Mouse (Mus musculus): ENCODE data around the gene Oma1. TPM values are rescaled to one million over a fixed set of nuclear protein-coding genes. Genes with fewer than 3 reads are reported as not detected.

Oma1 gene
- total and polyA plus RNA-seq, 2 experiments from 2014 or later = 19.0 to 20.3 TPM

DNA sequence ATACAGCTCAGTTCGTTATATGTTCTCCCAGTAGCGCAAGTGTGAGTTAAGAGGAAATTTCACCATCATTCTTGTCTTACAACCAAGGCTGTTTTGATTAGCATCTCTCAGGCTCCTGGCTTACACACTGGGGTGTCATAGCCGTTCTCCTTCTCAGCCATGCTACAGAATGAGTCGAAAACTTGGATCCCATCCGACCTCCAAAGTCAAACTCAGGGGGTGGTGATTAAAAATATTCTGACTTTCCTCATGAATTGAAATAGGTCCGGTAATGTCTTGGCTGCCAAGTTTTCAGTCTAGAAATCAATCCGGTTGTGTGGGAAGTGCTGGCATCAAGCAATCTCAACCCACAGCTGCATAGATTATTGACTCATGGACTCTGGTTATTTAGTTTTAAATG is 25.3 kb upstream of the Oma1 start:
- DNase-seq (ENCODE audit: low spot score) = no peak

DNA sequence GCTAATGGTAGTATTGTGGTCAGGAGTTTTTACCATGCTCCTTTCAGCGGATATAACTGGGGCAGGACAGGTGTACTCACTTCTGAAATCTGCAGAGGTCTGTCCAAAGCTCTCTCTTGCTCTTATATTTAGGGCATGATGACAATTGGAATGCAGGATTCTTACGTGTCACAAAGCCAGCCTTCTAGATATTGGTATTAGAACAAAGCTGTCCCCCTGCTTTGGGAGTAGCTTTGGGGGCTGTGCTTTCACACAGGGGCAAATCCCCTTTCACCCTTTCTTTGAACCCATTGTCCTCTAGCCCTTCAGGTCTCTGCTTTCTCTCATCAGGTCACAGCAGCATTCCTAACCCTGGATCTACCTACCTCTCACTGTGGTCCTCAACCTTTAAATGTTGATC is 22.8 kb upstream of the Oma1 start, which contains the start of gene 4921539E11Rik:
Gene 4921539E11Rik (minus strand): TSS at position 101 of the 400 bp plus-strand sequence.
- Histone ChIP-seq H3K27me3 (ENCODE audit: control insufficient read depth, insufficient read depth, low read length) (no peaks in the 10 kb centered on the region), H3K4me2 (ENCODE audit: low read depth, low read length) (no peak within 1 kb of the TSS), H3K4me3 (ENCODE audit: low read depth, low read length) (no peak within 1 kb of the TSS), H3K36me3 (replicated peaks; ENCODE audit: control insufficient read depth, insufficient read depth, low read length) (no peaks in the 10 kb centered on the region), H3K9me3 (replicated peaks; ENCODE audit: control insufficient read depth, low read length) (no peaks in the 10 kb centered on the region), H3K9ac (replicated peaks; ENCODE audit: low read depth, low read length) (no peak within 1 kb of the TSS), H3K27ac (ENCODE audit: low read depth) (no peak within 1 kb of the TSS), H3K4me1 (ENCODE audit: control insufficient read depth, insufficient read depth) (no peaks in the 10 kb centered on the region)
- no peak for DNase-seq (ENCODE audit: low spot score)
- no peak for TF ChIP-seq CTCF (IDR thresholded peaks at IDR 0.05; ENCODE audit: low read depth)
- TF ChIP-seq EP300 (IDR thresholded peaks at IDR 0.05; ENCODE audit: low read depth) = no peak
- WGBS = 56% methylated on average over 2 of the region's 2 CpGs
- no peak for ATAC-seq (ENCODE audit: insufficient read depth, low read depth)

More for the DNA sequence above, 25.3 kb upstream of the Oma1 start:
- Histone ChIP-seq H3K4me2 (ENCODE audit: low read depth, low read length) (no peak overlapping the region), H3K4me1 (ENCODE audit: control insufficient read depth, insufficient read depth) (no peaks in the 10 kb centered on the region), H3K9ac (replicated peaks; ENCODE audit: low read depth, low read length) (no peak overlapping the region), H3K9me3 (replicated peaks; ENCODE audit: control insufficient read depth, low read length) (no peaks in the 10 kb centered on the region), H3K4me3 (ENCODE audit: low read depth, low read length) (no peak overlapping the region), H3K27ac (ENCODE audit: low read depth) (no peak overlapping the region), H3K27me3 (ENCODE audit: control insufficient read depth, insufficient read depth, low read length) (no peaks in the 10 kb centered on the region), H3K36me3 (replicated peaks; ENCODE audit: control insufficient read depth, insufficient read depth, low read length) (no peaks in the 10 kb centered on the region)
- no peak for ATAC-seq (ENCODE audit: insufficient read depth, low read depth)
- 69% methylated on average over 7 of the region's 7 CpGs for WGBS
- TF ChIP-seq CTCF (IDR thresholded peaks at IDR 0.05; ENCODE audit: low read depth) = no peak
- no peak for TF ChIP-seq EP300 (IDR thresholded peaks at IDR 0.05; ENCODE audit: low read depth)

DNA sequence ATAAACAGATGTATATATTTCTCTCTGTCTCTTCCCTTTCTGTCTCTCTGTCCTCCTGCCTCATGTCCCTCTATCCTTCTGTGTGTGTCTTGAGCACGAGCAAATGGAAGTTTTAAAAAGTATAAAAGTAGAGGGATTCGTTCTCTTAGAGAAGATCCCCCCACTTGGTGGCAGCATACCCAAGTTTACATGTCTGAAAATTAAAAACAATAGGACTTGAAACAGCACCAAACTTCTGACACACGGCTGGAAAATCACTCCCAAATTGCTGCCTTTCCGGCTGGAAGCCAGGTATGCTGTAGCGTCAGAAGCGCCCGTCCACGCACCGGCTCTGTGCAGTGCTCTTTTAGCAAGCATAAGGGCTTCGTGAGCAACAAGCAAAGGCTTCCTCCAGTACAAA is 14.3 kb upstream of the Oma1 start:
- Histone ChIP-seq H3K9me3 (replicated peaks; ENCODE audit: control insufficient read depth, low read length) (no peaks in the 10 kb centered on the region), H3K27ac (ENCODE audit: low read depth) (no peak overlapping the region), H3K4me2 (ENCODE audit: low read depth, low read length) (no peak overlapping the region), H3K4me3 (ENCODE audit: low read depth, low read length) (no peak overlapping the region), H3K27me3 (ENCODE audit: control insufficient read depth, insufficient read depth, low read length) (no peaks in the 10 kb centered on the region), H3K36me3 (replicated peaks; ENCODE audit: control insufficient read depth, insufficient read depth, low read length) (no peaks in the 10 kb centered on the region), H3K9ac (replicated peaks; ENCODE audit: low read depth, low read length) (no peak overlapping the region), H3K4me1 (ENCODE audit: control insufficient read depth, insufficient read depth) (no peaks in the 10 kb centered on the region)
- no peak for DNase-seq (ENCODE audit: low spot score)
- ATAC-seq (ENCODE audit: insufficient read depth, low read depth) = no peak
- WGBS = 58% methylated on average over 10 of the region's 10 CpGs
- TF ChIP-seq CTCF (IDR thresholded peaks at IDR 0.05; ENCODE audit: low read depth) = no peak
- TF ChIP-seq EP300 (IDR thresholded peaks at IDR 0.05; ENCODE audit: low read depth) = no peak

DNA sequence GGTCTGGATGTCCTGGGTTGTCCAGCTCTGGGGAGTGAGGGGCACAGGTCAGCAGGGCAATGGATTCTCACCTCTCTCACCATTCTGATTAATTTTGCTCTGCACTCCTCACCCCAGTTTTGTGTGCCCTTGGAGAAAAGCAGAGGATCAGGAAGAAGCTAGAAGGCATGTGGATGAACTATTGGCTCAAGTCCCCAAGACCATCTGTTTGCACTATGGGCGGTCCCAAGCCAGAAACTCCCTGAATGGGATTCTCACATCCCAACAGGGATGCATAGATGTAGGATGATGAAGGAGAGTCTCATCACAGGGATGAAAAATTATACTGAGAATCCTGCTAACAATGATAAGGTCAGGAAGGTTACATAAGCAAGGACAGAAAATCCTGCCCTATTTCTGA is 9.8 kb upstream of the Oma1 start:
- Histone ChIP-seq H3K4me2 (ENCODE audit: low read depth, low read length) (no peak overlapping the region), H3K4me3 (ENCODE audit: low read depth, low read length) (no peak overlapping the region), H3K4me1 (ENCODE audit: control insufficient read depth, insufficient read depth) (no peaks in the 10 kb centered on the region), H3K9me3 (replicated peaks; ENCODE audit: control insufficient read depth, low read length) (no peaks in the 10 kb centered on the region), H3K27ac (ENCODE audit: low read depth) (no peak overlapping the region), H3K9ac (replicated peaks; ENCODE audit: low read depth, low read length) (no peak overlapping the region), H3K36me3 (replicated peaks; ENCODE audit: control insufficient read depth, insufficient read depth, low read length) (no peaks in the 10 kb centered on the region), H3K27me3 (ENCODE audit: control insufficient read depth, insufficient read depth, low read length) (no peaks in the 10 kb centered on the region)
- TF ChIP-seq EP300 (IDR thresholded peaks at IDR 0.05; ENCODE audit: low read depth) (no peak), CTCF (IDR thresholded peaks at IDR 0.05; ENCODE audit: low read depth) (no peak)
- ATAC-seq (ENCODE audit: insufficient read depth, low read depth) (no peak), DNase-seq (ENCODE audit: low spot score) (no peak)
- WGBS = 86% methylated on average over 1 of the region's 1 CpGs

DNA sequence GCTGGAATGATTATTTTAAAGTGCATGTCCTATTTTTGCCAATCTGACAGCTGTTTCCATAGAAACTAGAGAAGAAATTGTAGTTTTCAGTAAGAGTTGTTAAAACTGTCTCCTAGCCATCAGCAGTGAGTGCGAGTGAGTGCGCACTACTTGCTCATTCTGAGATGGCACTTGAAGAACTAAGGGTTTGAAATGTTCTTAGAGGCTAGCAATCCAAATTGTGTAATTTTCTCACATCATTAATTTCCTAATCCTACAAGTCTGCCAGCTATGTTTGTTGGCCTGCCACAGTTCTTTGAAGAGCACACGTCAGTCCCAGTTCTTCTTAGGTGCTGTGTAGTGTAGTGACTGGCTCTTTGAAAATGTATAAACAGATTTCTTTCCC is 906 bp downstream of the Oma1 start:
- Histone ChIP-seq H3K9me3 (replicated peaks; ENCODE audit: control insufficient read depth, low read length) (no peaks in the 10 kb centered on the region), H3K4me2 (ENCODE audit: low read depth, low read length) (peak overlapping the region; percentile 65), H3K4me3 (ENCODE audit: low read depth, low read length) (peak overlapping the region; percentile 66), H3K9ac (replicated peaks; ENCODE audit: low read depth, low read length) (peak overlapping the region; percentile 83), H3K36me3 (replicated peaks; ENCODE audit: control insufficient read depth, insufficient read depth, low read length) (peaks cover 3% of the 10 kb centered on the region; the same call in 1 of the 2 replicates), H3K4me1 (ENCODE audit: control insufficient read depth, insufficient read depth) (peaks cover 5% of the 10 kb centered on the region), H3K27me3 (ENCODE audit: control insufficient read depth, insufficient read depth, low read length) (no peaks in the 10 kb centered on the region), H3K27ac (ENCODE audit: low read depth) (0 out of 2 replicates have a peak overlapping the region, but pooled peaks have one; percentile 98)
- TF ChIP-seq CTCF (IDR thresholded peaks at IDR 0.05; ENCODE audit: low read depth) (no peak), EP300 (IDR thresholded peaks at IDR 0.05; ENCODE audit: low read depth) (no peak)
- no peak for ATAC-seq (ENCODE audit: insufficient read depth, low read depth)
- 52% methylated on average over 3 of the region's 3 CpGs for WGBS
- no peak for DNase-seq (ENCODE audit: low spot score)

DNA sequence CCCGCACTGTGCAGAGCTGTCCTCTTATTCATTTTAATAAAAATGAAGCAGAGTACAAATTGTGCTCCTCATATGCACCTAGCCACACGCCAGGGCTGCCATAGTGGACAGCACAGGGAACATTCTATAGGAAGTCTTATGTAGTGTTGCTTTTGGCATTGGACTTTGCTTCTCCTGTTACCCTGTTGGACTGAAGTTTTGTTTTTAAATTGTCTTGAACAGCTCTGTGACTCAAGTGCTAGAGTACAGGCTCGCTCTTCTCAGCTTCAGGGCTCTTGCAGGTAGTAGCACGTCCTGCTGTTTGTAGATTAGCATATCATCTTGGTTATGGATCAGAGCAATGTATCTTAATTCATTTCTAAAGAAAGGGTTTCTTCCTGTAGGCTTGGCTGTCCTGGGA is 2.2 kb downstream of the Oma1 start:
- no peak for TF ChIP-seq EP300 (IDR thresholded peaks at IDR 0.05; ENCODE audit: low read depth)
- TF ChIP-seq CTCF (IDR thresholded peaks at IDR 0.05; ENCODE audit: low read depth) = no peak
- no peak overlapping the region for H3K4me3 ChIP-seq (ENCODE audit: low read depth, low read length)
- ATAC-seq (ENCODE audit: insufficient read depth, low read depth) (no peak), DNase-seq (ENCODE audit: low spot score) (no peak)
- 75% methylated on average over 4 of the region's 4 CpGs for WGBS
- H3K9me3 ChIP-seq (replicated peaks; ENCODE audit: control insufficient read depth, low read length) = no peaks in the 10 kb centered on the region
- no peak overlapping the region for H3K4me2 ChIP-seq (ENCODE audit: low read depth, low read length)
- no peak overlapping the region for H3K27ac ChIP-seq (ENCODE audit: low read depth)
- H3K9ac ChIP-seq (replicated peaks; ENCODE audit: low read depth, low read length) = no peak overlapping the region
- H3K36me3 ChIP-seq (replicated peaks; ENCODE audit: control insufficient read depth, insufficient read depth, low read length) = peaks cover 3% of the 10 kb centered on the region; the same call in 1 of the 2 replicates
- H3K27me3 ChIP-seq (ENCODE audit: control insufficient read depth, insufficient read depth, low read length) = no peaks in the 10 kb centered on the region
- H3K4me1 ChIP-seq (ENCODE audit: control insufficient read depth, insufficient read depth) = peaks cover 5% of the 10 kb centered on the region

Measured in heart, postnatal 0 days (tissue).